Mouse (Mus musculus) cerebellum, adult 2 months (tissue): Measurements from ENCODE around the gene Capn1. TPM values are rescaled to one million over a fixed set of nuclear protein-coding genes. Genes with fewer than 3 reads are reported as not detected.

Experiments
- DNase-seq, 2 experiments: peaks; one replicate each; pipeline ENCODE4 v3.0.0; 2021
- H3K27ac ChIP-seq: fragments of 200-500 bp; 2 replicates; pipeline ENCODE4 v1.5.1; 2012; ENCODE audit warnings: low read length, control low read depth, inconsistent platforms; ENCODE audit not compliant: insufficient read depth
- H3K27me3 ChIP-seq: fragments of 200-500 bp; 2 replicates; pipeline ENCODE4 v1.6.1; 2012; ENCODE audit warnings: inconsistent platforms, mild to moderate bottlenecking, low read length, moderate library complexity; ENCODE audit not compliant: control insufficient read depth, insufficient read depth
- H3K4me1 ChIP-seq: fragments of 200-500 bp; 2 replicates; pipeline ENCODE4 v1.6.1; 2011; ENCODE audit warnings: low read length; ENCODE audit not compliant: control insufficient read depth, insufficient read depth
- H3K4me3 ChIP-seq: fragments of 200-500 bp; replicated peaks from 2 replicates; pipeline ENCODE3; 2011; ENCODE audit warnings: mild to moderate bottlenecking, low read depth, low read length, control low read depth; ENCODE audit not compliant: insufficient read depth
- CTCF ChIP-seq: fragments of 200-500 bp; IDR thresholded peaks from 2 replicates; pipeline ENCODE4 v1.5.1; 2011; ENCODE audit warnings: low read depth, mild to moderate bottlenecking, control low read depth, low read length, moderate library complexity, borderline replicate concordance; ENCODE audit not compliant: insufficient read depth
- POLR2A ChIP-seq: fragments of 200-500 bp; IDR thresholded peaks from 2 replicates; pipeline ENCODE4 v1.6.1; 2011; ENCODE audit warnings: low read length, control low read depth, borderline replicate concordance; ENCODE audit not compliant: insufficient read depth
- WGBS: fragments of 180-500 bp; shearing (Covaris S2); methylation state at CpG from one replicate; pipeline ENCODE4 v1.1.7; 2018; 5-methylcytosine and 5-hydroxymethylcytosine counted together
- polyA plus RNA-seq: library from polyadenylated mRNA; depleted of rRNA; stranded (reverse); fragments of >200 nt; gene quantifications from 2 replicates; pipeline ENCODE4 v1.2.3, GENCODE M21; 2012

Gene Capn1
- polyA plus RNA-seq, 1 experiment = 27.0 TPM

GRCm38 (mm10) chr19:6018142-6019089, 2.7 kb upstream of the Capn1 start:
- Histone ChIP-seq H3K4me3 (no peak overlapping the region), H3K27me3 (no peaks in the 10 kb centered on the region), H3K4me1 (no peaks in the 10 kb centered on the region), H3K27ac (no peak overlapping the region)
- WGBS = 33% methylated on average over 15 of the region's 15 CpGs
- peak; percentile 82 to 89 for DNase-seq
- TF ChIP-seq POLR2A (no peak), CTCF (peak; percentile 93)

GRCm38 (mm10) chr19:6016532-6016931, 835 bp upstream of the Capn1 start:
- TF ChIP-seq CTCF (peak; percentile 27; the same call in 1 of the 2 replicates), POLR2A (no peak)
- Histone ChIP-seq H3K27me3 (no peaks in the 10 kb centered on the region), H3K27ac (no peak overlapping the region), H3K4me1 (no peaks in the 10 kb centered on the region), H3K4me3 (peak overlapping the region; percentile 89)
- WGBS = 49% methylated on average over 7 of the region's 7 CpGs
- DNase-seq = peak in 1 of 2 experiments; percentile 21

- Histone ChIP-seq H3K4me1 (no peaks in the 10 kb centered on the region), H3K27me3 (no peaks in the 10 kb centered on the region), H3K27ac (peak overlapping the region; percentile 61), H3K4me3 (peak overlapping the region; percentile 89)
- peak; percentile 57 to 63 for DNase-seq
- TF ChIP-seq CTCF = no peak
- peak; percentile 40; the same call in 1 of the 2 replicates for TF ChIP-seq POLR2A
- 3% methylated on average over 16 of the region's 18 CpGs for WGBS
Observed at GRCm38 (mm10) chr19:6014991-6015510, 646 bp downstream of the Capn1 start.

- no peaks in the 10 kb centered on the region for H3K4me1 ChIP-seq
- WGBS = 70% methylated on average over 10 of the region's 10 CpGs
- H3K4me3 ChIP-seq = no peak overlapping the region
- no peak overlapping the region for H3K27ac ChIP-seq
- no peaks in the 10 kb centered on the region for H3K27me3 ChIP-seq
- no peak for TF ChIP-seq CTCF
- TF ChIP-seq POLR2A = no peak
- DNase-seq = peak in 1 of 2 experiments; percentile 16
Observed at GRCm38 (mm10) chr19:6013691-6014090, 2.0 kb downstream of the Capn1 start.

GRCm38 (mm10) chr19:6009137-6009536, 6.6 kb downstream of the Capn1 start:
- H3K4me3 ChIP-seq = no peak overlapping the region
- no peaks in the 10 kb centered on the region for H3K4me1 ChIP-seq
- no peaks in the 10 kb centered on the region for H3K27me3 ChIP-seq
- no peak for DNase-seq
- H3K27ac ChIP-seq = no peak overlapping the region
- WGBS = 75% methylated on average over 8 of the region's 8 CpGs
- TF ChIP-seq POLR2A (no peak), CTCF (no peak)

- WGBS = 92% methylated on average over 13 of the region's 13 CpGs
- Histone ChIP-seq H3K4me3 (no peak overlapping the region), H3K27ac (no peak overlapping the region), H3K4me1 (no peaks in the 10 kb centered on the region), H3K27me3 (no peaks in the 10 kb centered on the region)
- DNase-seq = no peak
- TF ChIP-seq POLR2A (no peak), CTCF (no peak)
Observed at GRCm38 (mm10) chr19:6007013-6007412, 8.7 kb downstream of the Capn1 start.

- TF ChIP-seq POLR2A = no peak
- TF ChIP-seq CTCF = no peak
Observed at GRCm38 (mm10) chr19:6005541-6005940, 10.2 kb downstream of the Capn1 start.

GRCm38 (mm10) chr19:5999969-6000368, 15.7 kb downstream of the Capn1 start:
- DNase-seq = no peak
- WGBS = 81% methylated on average over 5 of the region's 5 CpGs
- H3K27ac ChIP-seq = no peak overlapping the region
- no peak overlapping the region for H3K4me3 ChIP-seq
- no peaks in the 10 kb centered on the region for H3K27me3 ChIP-seq
- H3K4me1 ChIP-seq = no peaks in the 10 kb centered on the region
- TF ChIP-seq CTCF (no peak), POLR2A (no peak)

More at GRCm38 (mm10) chr19:6005541-6005940, 10.2 kb downstream of the Capn1 start:
- Histone ChIP-seq H3K27me3 (no peaks in the 10 kb centered on the region), H3K4me3 (no peak overlapping the region), H3K4me1 (no peaks in the 10 kb centered on the region), H3K27ac (no peak overlapping the region)
- DNase-seq = no peak
- WGBS = 58% methylated on average over 11 of the region's 11 CpGs
